Mouse (Mus musculus) lung, adult 2 months (tissue): ENCODE results near the gene Parp6. TPM values are rescaled to one million over a fixed set of nuclear protein-coding genes. Genes with fewer than 3 reads are reported as not detected.
A peak's percentile ranks its signal among the peaks of the same experiment; 100 is the strongest.

Experiments
- DNase-seq: peaks from one replicate; pipeline ENCODE4 v3.0.0; 2022
- H3K4me1 ChIP-seq: fragments of 200-500 bp; 2 replicates; pipeline ENCODE4 v1.6.1; 2011; ENCODE audit warnings: low read length; ENCODE audit not compliant: control insufficient read depth, insufficient read depth
- H3K4me3 ChIP-seq: fragments of 200-500 bp; replicated peaks from 2 replicates; pipeline ENCODE3; 2011; ENCODE audit warnings: low read depth, mild to moderate bottlenecking, control low read depth, low read length; ENCODE audit errors: extremely low read depth
- CTCF ChIP-seq: fragments of 200-500 bp; IDR thresholded peaks from 2 replicates; pipeline ENCODE4 v1.5.1; 2011; ENCODE audit warnings: mild to moderate bottlenecking, low read length, control low read depth; ENCODE audit not compliant: insufficient read depth
- POLR2A ChIP-seq: fragments of 200-500 bp; IDR thresholded peaks from 2 replicates; pipeline ENCODE4 v1.6.1; 2011; ENCODE audit warnings: low read depth, mild to moderate bottlenecking, control low read depth, low read length, borderline replicate concordance; ENCODE audit errors: extremely low read depth
- WGBS: fragments of 180-500 bp; shearing (Covaris S2); methylation state at CpG from one replicate; pipeline ENCODE4 v1.1.7; 2018; 5-methylcytosine and 5-hydroxymethylcytosine counted together
- polyA plus RNA-seq: library from polyadenylated mRNA; depleted of rRNA; stranded (reverse); fragments of >200 nt; gene quantifications from 2 replicates; pipeline ENCODE4 v1.2.3, GENCODE M21; 2012; rRNA removed

Gene Parp6
- 23.5 and 43.6 TPM in 2 replicates for polyA plus RNA-seq

GRCm38 (mm10) chr9:59616622-59617306 lies at the start of gene Parp6:
Gene Parp6 (plus strand): TSS chr9:59617284.
- DNase-seq = peak; percentile 98
- TF ChIP-seq POLR2A (peak; percentile 94; the same call in 1 of the 2 replicates), CTCF (0 out of 2 replicates have a peak, but pooled peaks have one; percentile 9)
- peak within 1 kb of the TSS; percentile 79 for H3K4me3 ChIP-seq
- WGBS = under 1% methylated on average over 35 of the region's 36 CpGs
- no peaks in the 10 kb centered on the region; the same call in 1 of the 2 replicates for H3K4me1 ChIP-seq

GRCm38 (mm10) chr9:59571852-59572251 lies 45.2 kb upstream of the Parp6 start:
- no peak for DNase-seq
- WGBS = 60% methylated on average over 2 of the region's 2 CpGs
- TF ChIP-seq CTCF (no peak), POLR2A (no peak)

GRCm38 (mm10) chr9:59577401-59577800 lies 39.7 kb upstream of the Parp6 start:
- peaks cover 8% of the 10 kb centered on the region for H3K4me1 ChIP-seq
- WGBS = 9% methylated on average over 13 of the region's 13 CpGs
- peak overlapping the region; percentile 58 for H3K4me3 ChIP-seq
- DNase-seq = no peak
- TF ChIP-seq CTCF (no peak), POLR2A (no peak)

More at GRCm38 (mm10) chr9:59571852-59572251, 45.2 kb upstream of the Parp6 start:
- H3K4me3 ChIP-seq = no peak overlapping the region
- no peaks in the 10 kb centered on the region for H3K4me1 ChIP-seq

GRCm38 (mm10) chr9:59577844-59578504 lies 39.1 kb upstream of the Parp6 start, which contains the start of gene Celf6:
Gene Celf6 (plus strand): TSS chr9:59577917.
- peak; percentile 74 for DNase-seq
- Histone ChIP-seq H3K4me1 (peaks cover 8% of the 10 kb centered on the region), H3K4me3 (peak within 1 kb of the TSS; percentile 58)
- TF ChIP-seq CTCF (no peak), POLR2A (no peak)
- 2% methylated on average over 58 of the region's 61 CpGs for WGBS

GRCm38 (mm10) chr9:59578505-59578867 lies 38.6 kb upstream of the Parp6 start:
- DNase-seq = no peak
- TF ChIP-seq CTCF (no peak), POLR2A (no peak)
- Histone ChIP-seq H3K4me1 (peaks cover 8% of the 10 kb centered on the region), H3K4me3 (no peak overlapping the region)
- WGBS = 1% methylated on average over 20 of the region's 20 CpGs

- Histone ChIP-seq H3K4me3 (peak overlapping the region; percentile 21), H3K4me1 (no peaks in the 10 kb centered on the region)
- 4% methylated on average over 13 of the region's 13 CpGs for WGBS
- TF ChIP-seq POLR2A = no peak
- TF ChIP-seq CTCF = peak; percentile 75
- peak; percentile 49 for DNase-seq
Observed at GRCm38 (mm10) chr9:59584871-59585308, 32.2 kb upstream of the Parp6 start.

GRCm38 (mm10) chr9:59588252-59588651 lies 28.8 kb upstream of the Parp6 start:
- TF ChIP-seq POLR2A (no peak), CTCF (no peak)
- Histone ChIP-seq H3K4me1 (no peaks in the 10 kb centered on the region), H3K4me3 (no peak overlapping the region)
- WGBS = 63% methylated on average over 5 of the region's 5 CpGs
- DNase-seq = no peak

GRCm38 (mm10) chr9:59588710-59589671 lies 28.1 kb upstream of the Parp6 start:
- Histone ChIP-seq H3K4me1 (no peaks in the 10 kb centered on the region), H3K4me3 (no peak overlapping the region)
- no peak for DNase-seq
- 37% methylated on average over 12 of the region's 12 CpGs for WGBS
- no peak for TF ChIP-seq POLR2A
- no peak for TF ChIP-seq CTCF
